Mouse (Mus musculus): Measurements from ENCODE around the gene Cwf19l2.
A peak's percentile ranks its signal among the peaks of the same experiment; 100 is the strongest.
"Not testable (repeated sequence)": the region's sequence is repeated elsewhere in the genome, so short reads cannot be mapped to it uniquely, and the experiment has no call there.

The Cwf19l2 gene

DNA sequence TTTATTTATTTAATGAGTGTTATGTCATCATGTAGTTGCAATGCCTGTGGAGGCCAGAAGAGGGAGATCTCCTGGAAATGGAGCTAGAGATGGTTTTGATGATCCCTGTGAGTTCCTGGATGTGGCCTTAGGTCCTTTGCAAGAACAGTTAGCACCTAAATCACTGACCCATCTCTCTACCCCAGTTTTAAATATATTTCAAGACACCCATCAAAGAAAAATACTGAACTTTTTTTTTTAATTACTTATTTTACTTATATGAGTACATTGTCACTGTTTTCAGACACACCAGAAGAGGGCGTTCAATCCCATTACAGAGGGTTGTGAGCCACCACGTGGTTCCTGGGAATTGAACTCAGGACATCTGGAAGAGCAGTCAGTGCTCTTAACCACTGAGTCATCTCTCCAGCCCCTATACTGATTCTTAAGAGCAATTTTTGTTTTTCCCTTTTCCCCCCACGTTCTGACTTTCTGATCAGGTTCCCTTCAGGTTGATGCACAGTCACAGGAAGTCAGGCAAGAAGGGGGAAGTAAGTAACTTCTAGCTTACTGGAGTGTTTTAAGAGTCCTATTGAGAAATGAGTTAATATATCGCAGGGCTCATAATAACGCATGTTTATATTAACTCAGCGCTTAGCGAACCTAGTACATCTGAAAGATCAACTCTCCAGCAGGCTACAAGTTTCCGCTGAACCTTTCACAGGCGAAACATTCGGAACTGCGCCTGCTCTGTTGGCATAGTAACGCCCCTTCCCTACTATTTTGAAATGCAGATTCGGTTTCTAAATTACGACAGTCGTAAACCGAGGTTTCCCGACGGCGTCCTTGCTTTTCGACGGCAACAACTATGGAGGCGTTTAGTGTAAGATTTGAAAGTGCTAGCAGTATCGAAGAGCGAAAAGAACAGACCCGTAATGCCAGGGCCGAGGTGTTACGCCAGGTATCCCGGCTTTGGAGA lies at the start of gene Cwf19l2:
Cwf19l2 (plus strand) TSS at position 342 of the 958 bp plus-strand sequence.
- peak; percentile 88 for DNase-seq

DNA sequence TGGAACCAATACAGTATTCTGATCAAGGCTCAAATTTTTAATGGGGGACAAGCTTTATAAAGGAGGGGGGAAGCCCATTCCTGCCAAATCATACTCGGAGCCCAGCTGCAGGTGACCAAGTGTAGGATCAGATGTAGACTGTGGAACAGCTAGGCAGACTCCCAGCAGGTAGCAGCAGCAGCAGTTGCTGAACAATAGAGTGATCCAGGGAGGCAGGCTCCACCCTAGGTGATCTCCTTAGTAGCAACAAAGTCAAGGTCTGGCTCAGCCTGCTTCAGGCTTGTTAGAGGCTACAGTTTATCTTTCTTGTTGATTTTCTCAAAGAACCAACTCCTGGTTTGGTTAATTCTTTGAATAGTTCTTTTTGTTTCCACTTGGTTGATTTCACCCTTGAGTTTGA lies 27.1 kb upstream of the Cwf19l2 start:
- not testable (repeated sequence) for DNase-seq

DNA sequence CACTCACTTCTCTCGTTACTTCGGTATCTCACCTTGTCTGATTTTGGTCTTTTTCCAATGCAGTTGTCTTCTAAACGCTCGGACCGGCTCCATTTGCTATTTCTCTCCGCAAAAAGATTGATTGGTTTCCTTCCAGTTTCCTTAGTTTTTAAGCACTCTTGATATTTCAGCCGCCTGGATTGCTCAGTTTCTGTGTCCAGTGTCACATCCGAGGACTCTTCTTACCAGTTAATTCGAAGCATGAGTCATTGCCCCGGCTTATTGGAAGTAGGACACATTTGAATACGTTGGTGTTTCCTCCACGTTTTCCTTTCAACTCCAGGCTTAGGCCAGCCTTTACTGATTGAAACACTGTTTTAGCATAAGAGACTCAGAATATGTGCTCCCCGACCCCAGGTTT lies 980 bp downstream of the Cwf19l2 start:
- peak; percentile 50 for DNase-seq

DNA sequence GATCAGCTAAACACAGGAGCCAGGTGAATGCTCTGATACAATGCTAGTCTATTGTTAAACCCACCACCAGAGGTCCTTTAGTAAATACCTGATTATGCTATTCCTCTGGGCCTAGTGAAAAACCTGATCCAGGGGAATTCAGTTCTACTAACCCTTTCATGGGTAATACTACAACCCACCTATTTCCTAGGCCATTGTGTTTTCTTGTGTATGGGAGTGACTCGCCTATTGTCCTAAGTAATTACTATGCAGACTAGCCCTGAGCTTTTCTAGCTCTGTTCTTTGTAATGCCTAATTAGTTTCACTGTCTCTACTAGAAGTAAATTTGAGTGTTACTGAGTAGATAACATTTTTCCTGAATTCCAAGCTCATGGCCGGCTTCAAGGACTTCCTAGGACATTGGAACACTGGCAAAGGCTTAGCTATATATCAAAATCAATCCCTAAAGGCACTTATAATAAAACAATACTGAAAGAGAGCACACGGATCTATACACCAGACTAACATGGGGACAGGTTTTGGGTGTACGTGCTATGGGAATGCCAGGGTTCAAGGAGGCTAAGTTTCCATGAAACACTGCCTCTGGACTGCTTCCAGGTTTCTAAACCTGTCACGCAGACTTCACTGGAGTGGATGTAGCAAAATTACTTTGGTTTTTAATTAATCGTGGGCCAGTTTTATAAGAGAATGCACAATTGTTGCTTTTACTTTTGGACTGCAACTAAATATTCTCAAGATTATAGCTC lies 36.3 kb downstream of the Cwf19l2 start:
- not testable (repeated sequence) for DNase-seq

DNA sequence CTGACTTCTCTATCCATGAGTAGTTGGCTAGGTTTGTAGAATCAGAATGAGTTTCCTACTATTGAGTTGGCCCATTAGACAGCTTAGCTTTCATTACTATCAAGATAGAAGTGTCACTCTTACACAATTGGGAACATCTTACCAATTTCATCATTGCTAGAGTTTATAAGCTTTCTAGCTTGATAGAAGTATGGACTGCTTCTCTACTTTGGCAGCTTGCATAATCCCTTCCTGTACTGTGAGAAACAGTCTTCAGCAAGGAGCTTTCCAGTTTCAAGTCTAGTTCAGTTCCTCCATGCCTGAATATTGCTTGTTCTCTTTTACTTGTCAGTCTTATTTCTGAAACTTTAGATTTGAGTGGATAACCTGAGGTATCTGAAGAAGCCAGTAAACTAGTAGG lies 68.5 kb downstream of the Cwf19l2 start:
- no peak for DNase-seq

DNA sequence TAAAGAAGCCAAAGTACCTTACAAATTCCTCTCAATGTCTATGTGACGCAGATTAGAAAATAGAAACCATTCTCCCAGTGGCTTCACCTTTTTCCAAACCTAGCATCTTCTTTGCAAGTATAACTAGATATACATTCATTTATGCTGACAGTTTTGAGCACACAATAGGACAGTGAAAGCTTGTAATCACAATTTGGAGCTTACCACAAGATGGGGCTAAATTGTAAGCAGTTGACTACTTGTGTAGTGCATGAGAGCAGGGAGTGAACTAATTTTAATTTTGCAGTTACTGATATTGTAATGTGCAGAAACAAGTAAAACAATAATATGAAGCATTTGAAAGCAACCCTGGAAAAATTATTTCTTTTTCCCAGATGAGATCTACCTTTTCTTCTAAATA lies 115.3 kb downstream of the Cwf19l2 start:
- peak; percentile 27 for DNase-seq

DNA sequence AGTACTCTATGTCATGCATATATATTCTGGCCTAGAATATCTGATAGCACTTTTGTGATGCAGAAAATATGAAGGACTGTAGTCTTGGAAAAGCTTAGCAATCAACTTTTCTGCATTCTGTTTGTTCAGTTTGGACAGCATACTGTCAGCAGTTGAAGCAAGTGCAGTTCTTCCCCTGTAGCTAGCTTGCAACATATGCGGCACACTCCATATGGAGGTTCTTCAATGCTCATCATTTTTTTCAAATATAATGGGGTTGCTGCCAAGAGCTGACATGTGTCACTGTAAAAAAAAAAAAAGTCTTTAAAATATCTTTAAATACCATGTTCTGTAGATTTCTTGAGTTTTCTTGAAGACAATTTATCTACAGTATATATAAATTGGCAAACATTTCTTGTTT lies 115.8 kb downstream of the Cwf19l2 start:
- DNase-seq = no peak

DNA sequence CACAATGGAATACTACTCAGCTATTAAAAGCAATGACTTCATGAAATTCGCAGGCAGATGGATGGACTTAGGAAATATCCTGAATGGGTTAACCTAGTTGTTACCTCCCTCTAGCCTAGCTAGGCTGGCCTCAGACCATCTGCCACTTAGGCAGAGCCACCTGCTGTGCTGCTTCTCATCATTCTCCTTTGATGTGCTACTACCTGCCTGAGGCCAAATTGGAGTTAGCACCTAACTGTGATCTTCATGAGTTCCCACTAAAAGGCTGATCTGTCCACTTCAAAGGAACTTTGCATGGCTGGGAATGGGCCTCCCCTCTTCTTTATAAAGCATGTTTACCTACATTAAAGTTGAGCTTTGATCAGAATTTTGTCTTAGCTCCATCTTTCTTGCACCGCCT lies 117.6 kb downstream of the Cwf19l2 start:
- no peak for DNase-seq
